Mouse (Mus musculus) adrenal gland, adult 2 months (tissue): ENCODE results near the gene Psg29. TPM values are rescaled to one million over a fixed set of nuclear protein-coding genes. Genes with fewer than 3 reads are reported as not detected.

Source experiments
- DNase-seq: peaks from one replicate; pipeline ENCODE4 v3.0.0; 2021
- long read RNA-seq: library from polyadenylated mRNA; stranded (forward); transcript quantifications from one replicate; pipeline ENCODE4 v2.0.0, GENCODE M21; 2021
- polyA plus RNA-seq: library from polyadenylated mRNA; depleted of rRNA; stranded (reverse); fragments of >200 nt; gene quantifications from 2 replicates; pipeline ENCODE4 v1.2.3, GENCODE M21; 2012; rRNA removed
- total RNA-seq, 2 experiments: library from RNA; stranded (reverse); gene quantifications; 2 replicates each; pipeline ENCODE4 v1.2.3; 2021

Psg29 gene
- not detected for total RNA-seq
- not detected in 2 replicates for polyA plus RNA-seq
- long read RNA-seq, result 0 reads

GRCm38 (mm10) chr7:17203177-17203576 lies at the start of gene Psg29:
Psg29 (plus strand) TSS chr7:17203477.
- no peak for DNase-seq

DNA sequence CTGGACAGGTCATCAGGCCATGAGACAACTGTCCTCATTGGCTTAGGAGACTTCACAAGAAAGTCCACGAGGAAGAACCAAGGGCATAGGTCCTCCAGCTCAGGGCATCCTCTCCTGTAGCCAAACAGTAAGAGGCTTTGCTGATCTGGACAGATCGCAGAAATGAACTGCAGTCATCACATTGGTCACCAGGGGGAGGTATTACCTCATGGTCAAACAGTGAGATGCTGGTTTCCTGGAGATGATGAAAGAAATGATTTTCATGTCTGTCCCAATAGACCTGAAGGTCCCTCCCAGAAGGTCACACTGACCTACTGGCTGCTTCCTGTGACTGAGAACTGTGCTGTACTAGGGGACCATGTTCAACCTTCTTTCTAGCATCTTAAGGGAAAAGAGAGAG lies 47.6 kb upstream of the Psg29 start:
- DNase-seq, result peak; percentile 47

DNA sequence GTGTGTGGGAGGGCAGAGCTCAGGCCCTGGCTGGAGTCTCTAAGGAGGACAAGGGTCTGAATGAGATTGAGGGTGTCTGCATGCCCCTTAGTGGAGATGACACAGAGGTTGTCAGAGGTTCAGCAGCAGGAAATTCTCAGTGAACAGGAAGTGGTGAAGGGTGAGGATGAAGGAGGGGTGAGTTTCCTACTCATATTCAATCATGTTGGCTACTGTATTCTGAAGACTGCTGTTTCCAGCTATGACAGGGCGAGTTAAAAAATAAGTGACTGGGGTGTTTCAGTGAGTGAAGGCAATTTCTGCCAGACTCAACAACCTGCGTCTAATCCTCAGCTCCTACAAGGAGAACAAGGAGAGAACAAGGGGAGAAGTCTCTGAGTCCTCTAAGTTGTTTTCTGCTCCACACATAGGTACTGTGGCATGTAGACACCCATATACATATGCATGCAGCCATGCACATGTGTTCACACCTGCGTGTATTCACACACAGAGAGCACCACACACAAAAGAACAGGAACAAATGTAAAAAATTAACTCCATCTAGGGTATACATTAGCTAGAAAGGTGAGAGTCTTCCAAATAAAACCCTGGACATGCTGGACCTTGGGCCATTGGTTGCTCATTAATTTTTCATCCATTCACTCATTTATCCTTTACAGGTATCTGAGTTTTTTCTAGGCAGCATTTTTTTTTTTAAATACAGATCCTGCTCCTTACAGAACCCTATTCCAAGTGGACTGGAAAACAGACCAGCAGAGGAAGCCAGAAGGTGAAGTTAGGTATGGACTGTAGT lies 46.2 kb upstream of the Psg29 start:
- DNase-seq, result no peak

- no peak for DNase-seq
Measured at GRCm38 (mm10) chr7:17159011-17159410, 44.3 kb upstream of the Psg29 start.

- no peak for DNase-seq
Measured at GRCm38 (mm10) chr7:17171827-17172226, 31.4 kb upstream of the Psg29 start.

DNA sequence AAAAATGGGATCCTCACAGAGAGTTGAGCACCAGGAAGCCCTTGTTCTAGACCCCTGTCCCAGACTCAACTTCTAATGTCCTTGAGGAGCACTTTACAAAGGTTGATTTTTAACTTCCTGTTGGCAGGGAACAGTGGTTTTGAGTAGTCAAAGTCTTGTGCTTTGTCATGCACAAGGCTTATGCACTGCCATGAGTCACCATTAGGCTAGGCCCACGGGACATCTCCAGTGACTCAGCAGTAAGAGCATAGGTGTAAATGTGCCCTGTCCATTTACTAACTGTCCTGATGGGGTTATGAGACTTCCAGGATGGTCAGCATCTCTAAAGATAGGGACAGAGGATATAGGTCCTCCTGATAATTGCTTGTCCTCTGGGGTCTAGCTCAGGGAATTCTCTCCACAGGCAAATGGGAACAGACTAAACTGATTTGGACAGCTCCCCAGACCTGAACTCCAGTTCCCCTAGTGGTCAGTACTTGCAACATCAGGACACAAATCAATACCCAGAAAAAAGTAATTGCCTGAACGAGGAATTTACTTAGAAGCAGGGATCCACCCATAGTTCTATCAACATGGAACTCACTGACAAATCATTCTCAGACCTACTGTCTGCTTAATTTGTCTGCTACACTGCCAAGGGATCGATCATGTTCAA lies 2.4 kb downstream of the Psg29 start:
- DNase-seq, result no peak

Other genes starting within 250 kb of the Psg29 start
- gene Pnmal1, start 243.8 kb upstream of the Psg29 start, total RNA-seq, result 1 to 10 TPM; 2.6 to 7.2 TPM
- 0.45 and 0.57 TPM in 2 replicates for gene Pnmal1, start 243.8 kb upstream of the Psg29 start, polyA plus RNA-seq
- 1 to 10 TPM; 1.1 to 1.6 TPM for gene Gm42372, start 220.4 kb upstream of the Psg29 start, total RNA-seq
- gene Gm42372, start 220.4 kb upstream of the Psg29 start, polyA plus RNA-seq, result 0.13 and 0.33 TPM in 2 replicates
- gene Ccdc8, start 210.8 kb upstream of the Psg29 start, total RNA-seq, result 10 to 100 TPM; 13.6 to 28.9 TPM
- 7.3 and 7.5 TPM in 2 replicates for gene Ccdc8, start 210.8 kb upstream of the Psg29 start, polyA plus RNA-seq
- 10 to 100 TPM; 82.2 to 86.0 TPM for gene Ppp5c, start 175.6 kb upstream of the Psg29 start, total RNA-seq
- 164 and 179 TPM in 2 replicates for gene Ppp5c, start 175.6 kb upstream of the Psg29 start, polyA plus RNA-seq
- gene Hif3a, start 141.1 kb upstream of the Psg29 start, total RNA-seq, result 1 to 10 TPM; 1.6 to 3.2 TPM
- 3.1 and 4.0 TPM in 2 replicates for gene Hif3a, start 141.1 kb upstream of the Psg29 start, polyA plus RNA-seq
- under 1 TPM; 0.35 to 0.58 TPM for gene Psg16, start 129.4 kb upstream of the Psg29 start, total RNA-seq
- gene Psg16, start 129.4 kb upstream of the Psg29 start, polyA plus RNA-seq, result 0.13 and 0.33 TPM in 2 replicates
- not detected for gene Ceacam3, start 53.2 kb upstream of the Psg29 start, total RNA-seq
- gene Ceacam3, start 53.2 kb upstream of the Psg29 start, polyA plus RNA-seq, result not detected in 2 replicates